Mouse (Mus musculus): ENCODE results near the gene Mmp25.
A peak's percentile ranks its signal among the peaks of the same experiment; 100 is the strongest.

Gene Mmp25

DNA sequence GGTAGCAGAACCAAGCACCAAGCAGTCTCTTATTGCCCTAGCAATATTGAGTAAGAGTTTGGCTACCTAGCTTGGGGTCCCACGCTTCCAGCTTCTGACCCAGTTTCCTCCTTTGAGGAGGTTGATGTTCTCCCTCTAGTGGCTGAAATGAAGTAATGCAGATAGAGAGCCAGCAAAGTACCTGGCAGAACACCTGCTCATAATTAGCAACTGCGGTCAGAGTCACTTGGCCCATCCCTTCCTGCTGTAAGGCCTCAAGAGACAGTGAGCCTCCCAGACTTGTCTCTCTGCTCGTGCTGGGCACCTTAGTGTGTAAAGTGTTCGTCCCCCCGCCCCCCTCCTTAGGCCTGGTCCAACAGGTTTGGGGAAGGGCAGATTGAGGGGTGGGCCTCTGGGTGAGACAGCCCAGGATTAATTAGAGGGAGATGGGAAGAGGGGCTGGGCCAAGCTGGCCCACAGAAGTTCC is 19.5 kb upstream of the Mmp25 start:
- no peak for DNase-seq (ENCODE audit: low spot score)

DNA sequence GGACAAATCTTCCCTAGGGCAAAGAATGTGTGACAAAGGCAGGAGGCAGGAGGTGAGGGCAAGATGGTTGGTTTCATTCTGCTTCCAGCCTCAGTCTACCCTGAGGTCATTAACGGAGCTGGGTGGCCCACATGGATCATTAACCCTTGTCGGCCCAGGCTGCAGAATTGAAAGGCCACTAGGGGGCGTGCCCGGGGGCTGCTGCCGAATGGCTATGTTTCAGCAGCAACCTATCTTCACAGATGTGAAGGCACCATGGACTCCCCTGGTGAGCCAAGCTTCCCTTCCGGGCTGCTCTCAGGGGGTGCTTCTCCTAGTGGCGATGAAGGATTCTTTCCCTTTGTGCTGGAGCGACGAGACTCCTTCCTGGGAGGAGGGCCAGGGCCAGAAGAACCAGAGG is 16.4 kb upstream of the Mmp25 start:
- DNase-seq (ENCODE audit: low spot score), result peak; percentile 6

DNA sequence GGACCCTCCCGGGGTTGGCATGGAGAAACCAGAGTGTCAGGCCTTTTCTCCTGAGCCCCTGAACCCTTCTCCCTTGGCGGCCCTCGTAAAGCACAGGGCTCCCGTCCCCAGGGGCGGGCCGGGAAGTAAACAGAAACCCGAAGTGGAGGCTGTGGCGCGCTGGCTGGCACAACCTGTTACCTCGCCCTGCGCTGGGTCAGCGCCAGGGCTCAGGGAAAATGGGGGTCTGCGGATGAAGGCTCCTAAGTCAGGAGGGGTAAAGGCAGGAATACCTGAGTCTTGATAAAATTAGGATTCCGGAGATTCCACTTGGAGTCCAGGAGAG is 15.8 kb upstream of the Mmp25 start:
- DNase-seq (ENCODE audit: low spot score), result no peak

DNA sequence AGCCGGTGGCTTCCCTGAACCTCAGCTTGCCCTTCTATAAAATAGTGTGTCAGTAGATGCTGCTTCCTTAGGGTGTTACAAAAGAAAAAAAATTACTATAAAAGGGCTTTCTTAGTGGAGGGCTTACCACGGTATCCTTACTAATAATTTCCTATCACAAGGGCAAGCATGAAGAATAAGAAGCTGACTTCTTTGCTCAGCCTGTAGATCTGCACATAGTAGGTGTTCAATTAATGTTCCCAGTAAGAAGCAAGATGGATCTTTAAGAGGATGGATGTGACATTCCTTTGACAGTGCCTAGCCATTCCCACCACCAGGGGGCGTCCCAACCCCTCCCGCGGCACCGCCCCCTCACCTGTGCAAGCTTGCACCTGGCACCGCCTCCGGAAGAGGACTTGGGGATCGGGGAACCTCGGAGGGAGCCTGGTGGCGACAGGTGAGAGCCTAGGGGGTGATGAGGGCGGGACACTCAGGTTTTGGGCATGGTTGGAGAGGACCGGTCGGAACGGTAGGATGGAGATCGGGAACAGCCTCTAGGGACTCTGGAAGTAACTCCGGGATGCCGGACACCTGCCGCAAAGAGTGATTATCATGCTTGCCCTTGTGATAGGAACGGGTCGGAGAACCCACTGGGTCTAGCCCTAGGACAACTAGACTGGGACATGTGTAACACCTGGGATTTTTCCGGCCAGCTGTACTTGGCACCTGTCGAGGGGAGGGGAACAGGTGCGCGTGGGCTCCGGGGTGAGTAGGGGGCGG is 15.2 kb upstream of the Mmp25 start, which contains the start of gene Bicdl2:
TSS of gene Bicdl2 (plus strand) at position 390 of the 759 bp plus-strand sequence.
- peak; percentile 23 for DNase-seq (ENCODE audit: low spot score)

DNA sequence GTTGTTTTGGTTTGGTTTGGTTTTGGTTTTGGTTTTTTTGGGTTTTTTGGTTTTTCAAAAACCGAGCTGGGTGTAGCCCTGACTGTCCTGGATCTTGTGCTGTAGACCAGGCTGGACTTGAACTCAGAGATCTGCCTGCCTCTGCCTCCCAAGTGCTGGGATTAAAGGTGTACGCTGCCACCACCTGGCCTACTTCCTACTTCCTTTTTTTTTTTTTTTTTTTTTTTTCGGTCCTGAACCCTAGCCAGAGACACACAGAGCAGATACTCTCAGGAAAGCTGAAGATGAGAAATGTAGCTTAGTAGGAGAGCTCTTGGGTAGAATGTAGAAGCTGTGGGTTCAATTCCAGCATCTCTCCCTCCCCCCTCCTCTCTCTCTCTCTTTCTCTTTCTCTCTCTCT is 13.4 kb upstream of the Mmp25 start:
- DNase-seq (ENCODE audit: low spot score), result no peak

DNA sequence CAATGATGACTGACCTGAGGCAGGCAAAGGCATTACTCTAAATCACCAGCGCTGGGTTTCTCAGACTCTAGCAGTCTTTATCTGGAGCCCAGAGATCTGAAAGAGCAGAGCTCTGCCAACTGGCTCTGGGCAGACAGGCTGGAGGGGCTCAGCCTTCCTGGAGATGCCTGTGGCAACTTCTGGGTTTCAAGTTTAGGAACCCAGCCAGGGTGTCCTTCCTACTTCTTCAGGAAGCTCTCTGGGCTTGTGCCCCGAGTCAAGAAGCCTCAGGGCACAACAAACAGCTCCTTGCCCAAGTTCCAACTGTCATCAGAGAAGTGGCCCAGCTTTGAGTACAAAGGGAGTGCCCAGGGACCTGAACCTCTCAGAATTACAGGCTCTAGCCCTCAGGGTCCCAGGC is 9.3 kb upstream of the Mmp25 start:
- DNase-seq (ENCODE audit: low spot score), result no peak

DNA sequence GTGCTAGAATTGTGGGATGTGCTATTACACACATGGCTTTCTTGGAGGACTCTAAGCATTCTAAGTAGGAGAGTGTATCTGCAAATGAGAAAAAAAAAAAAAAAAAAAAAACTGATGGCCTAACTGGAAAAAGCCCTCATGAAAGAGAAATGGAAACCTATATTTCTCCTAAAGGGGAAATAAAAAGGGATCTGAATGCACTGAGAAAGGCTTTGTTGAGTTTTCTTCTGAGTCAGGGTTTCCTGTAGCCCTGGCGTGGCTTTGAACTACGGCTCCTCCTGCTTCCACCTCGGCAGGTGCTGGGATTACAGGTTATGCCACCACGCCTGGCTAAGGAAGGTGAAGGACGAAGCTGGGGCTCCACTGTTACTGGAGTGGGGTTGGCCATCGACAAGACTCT is 8.9 kb upstream of the Mmp25 start:
- DNase-seq (ENCODE audit: low spot score), result no peak

DNA sequence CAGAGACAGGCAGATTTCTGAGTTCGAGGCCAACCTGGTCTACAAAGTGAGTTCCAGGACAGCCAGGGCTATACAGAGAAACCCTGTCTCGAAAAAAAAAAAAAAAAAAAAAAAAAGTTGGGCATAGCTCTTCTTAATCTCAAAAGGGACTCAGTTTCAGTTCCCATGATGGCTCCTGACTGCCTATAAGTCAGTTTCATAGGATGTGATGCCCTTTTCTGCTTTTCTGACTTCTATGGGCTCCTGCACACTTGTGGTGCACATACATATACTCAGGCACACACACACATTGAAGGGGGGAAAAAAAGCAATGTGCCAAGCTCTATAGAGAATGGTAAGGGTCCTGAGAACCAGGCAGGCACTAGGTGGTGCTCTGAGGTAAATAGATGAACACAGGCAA is 8.2 kb upstream of the Mmp25 start:
- DNase-seq (ENCODE audit: low spot score), result no peak

DNA sequence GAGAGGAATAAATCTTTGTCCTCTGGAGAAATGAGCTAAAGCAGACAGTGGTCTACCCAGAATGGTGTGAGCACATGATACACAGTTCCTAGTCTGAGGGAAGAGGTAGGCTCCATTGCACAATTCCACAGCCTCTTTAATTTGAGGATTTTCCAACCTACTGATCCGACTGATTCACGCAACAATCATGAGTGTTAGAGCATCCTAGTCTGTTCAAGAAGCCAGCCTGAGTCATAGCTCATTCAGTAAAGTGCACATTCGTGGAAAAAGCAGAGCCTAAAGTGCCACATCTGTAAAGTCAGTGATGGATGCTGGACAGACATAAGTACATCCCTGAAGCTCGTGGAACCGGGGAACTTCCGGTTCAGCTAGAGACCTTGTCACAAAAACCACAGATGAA is 6.3 kb upstream of the Mmp25 start:
- DNase-seq (ENCODE audit: low spot score), result no peak

DNA sequence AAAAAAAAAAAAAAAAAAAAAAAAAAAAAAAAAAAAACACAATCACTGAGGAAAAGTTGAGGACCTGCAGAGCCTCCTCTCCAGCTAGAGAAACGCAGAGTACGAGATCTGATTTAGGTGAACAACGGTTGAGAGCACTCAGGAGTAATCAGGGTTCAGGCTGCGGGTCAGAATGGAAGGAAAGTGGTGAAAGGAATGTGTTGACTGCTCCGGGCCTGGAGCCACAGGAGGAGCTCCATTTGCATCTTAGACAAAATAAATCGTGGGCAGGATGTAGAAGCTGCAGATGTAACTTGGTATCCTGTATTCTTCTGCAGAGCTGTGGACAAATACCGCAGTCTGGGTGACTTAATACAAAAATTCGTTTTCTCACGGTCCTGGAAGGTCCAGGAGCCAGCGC is 817 bp upstream of the Mmp25 start:
- DNase-seq (ENCODE audit: low spot score), result no peak

DNA sequence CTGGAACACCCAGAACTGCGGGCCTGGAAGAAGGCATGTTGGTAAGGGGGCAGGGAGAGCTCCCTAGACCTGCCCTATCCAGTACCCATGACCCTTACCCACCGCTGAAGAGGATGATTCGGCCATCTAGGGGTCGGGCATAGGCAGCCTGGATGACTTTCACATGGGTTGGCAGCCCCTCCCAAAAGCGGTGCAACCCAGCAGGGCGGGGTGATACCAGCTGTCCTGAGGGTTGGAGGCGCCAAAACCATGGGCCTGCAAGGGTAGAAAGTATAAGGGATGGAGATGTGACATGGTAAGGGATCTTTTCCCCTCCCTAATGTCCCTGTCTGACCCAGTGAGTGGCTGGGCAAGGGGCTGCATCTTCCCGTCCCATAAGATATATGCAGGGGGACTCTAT is 13.8 kb downstream of the Mmp25 start:
- DNase-seq (ENCODE audit: low spot score), result no peak

DNA sequence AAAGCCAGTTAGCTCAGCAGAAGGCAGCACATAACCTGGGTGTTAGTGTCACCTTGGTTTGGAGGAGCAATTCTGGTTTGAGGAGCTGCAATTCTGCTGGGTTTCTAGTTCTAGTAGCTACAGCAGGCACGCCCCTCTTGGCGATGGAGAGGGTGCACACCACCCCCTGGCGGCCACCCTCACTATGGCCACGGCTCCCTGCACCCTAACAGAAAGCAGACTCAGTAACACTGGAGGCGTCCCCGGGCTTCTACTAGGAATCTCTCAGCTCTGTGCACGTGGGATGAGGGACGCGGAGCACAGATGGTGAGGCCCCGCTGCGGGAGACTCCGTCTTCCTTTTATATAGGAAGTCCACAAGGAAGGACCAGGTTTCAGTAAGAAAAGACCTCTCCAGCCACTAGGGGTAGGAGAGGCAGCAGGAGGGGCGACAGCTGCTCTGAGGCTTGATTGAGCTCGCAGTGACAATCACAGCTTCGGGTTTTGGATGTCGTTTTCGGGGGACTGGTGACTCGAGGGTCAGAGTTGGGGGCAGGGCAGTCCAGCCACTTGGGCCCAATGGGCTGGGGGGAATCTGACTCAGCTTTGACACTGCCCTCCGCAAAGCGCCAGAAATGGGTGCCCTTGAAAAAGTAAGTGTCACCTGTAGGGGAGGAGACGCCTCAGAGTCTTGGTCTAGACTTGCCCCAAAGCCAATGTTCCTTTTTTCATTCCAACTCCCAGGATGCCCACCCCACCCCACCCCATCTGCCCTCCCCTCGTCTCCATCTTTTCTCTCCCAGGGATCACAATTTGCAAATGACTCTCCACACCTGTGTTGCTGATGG is 14.7 kb downstream of the Mmp25 start:
- peak; percentile 65 for DNase-seq (ENCODE audit: low spot score)

DNA sequence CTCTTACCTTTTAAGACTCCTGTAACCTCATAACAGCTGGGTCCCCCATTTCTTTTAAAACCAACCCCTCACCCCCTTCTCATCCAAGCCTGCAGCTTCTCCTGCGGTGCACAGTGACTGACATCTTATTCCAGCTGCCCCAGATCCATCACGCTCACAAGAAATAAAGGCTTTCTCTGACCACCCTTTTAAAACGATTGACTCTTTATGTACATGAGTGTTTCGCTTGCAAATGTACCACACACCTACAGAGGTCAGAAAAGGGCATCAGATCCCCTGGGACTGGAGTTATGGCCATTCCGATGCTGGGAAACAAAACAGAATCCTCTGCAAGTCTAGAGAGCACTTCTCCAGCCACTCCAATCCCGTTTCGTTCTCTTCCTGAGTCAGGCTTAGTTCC is 17.3 kb downstream of the Mmp25 start:
- DNase-seq (ENCODE audit: low spot score), result no peak

DNA sequence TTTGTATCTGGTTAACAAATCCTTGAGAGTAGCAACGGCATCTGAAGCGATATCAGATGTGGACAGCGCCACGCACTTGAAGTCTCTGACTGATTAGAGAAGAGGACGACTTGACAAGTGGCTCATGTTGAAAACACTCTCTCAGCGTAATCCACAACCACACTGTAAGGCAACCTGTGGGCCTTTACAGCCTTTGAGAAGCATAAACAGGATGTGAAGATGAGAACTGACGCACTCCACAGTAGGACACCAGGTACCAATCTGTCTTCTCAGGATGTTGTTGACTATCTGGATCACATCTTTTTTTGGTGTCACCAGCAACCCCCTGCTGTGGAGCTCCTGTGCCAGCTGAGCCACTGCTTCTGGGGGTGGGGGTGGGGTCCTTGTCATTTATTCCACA is 24.7 kb downstream of the Mmp25 start:
- DNase-seq (ENCODE audit: low spot score), result no peak

DNA sequence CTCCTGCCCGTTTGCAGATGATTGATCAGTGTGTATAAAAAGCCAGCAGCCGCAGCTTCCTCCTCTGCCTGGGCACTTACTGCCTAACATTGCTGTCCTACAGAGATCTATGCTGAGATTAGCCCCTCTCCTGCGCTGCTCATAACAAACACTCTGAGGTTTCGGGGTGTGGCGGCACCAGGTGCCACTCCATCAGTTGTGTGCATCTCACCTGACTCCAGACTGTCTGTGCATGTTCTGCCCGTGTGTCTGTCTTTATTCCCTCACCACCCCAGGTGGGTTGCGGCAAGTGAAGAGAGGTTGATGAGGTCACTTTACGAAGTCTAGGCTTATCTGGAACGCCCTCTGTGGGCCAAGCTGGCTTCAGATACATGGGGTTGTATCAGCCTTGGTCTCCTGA is 28.0 kb downstream of the Mmp25 start:
- no peak for DNase-seq (ENCODE audit: low spot score)

DNA sequence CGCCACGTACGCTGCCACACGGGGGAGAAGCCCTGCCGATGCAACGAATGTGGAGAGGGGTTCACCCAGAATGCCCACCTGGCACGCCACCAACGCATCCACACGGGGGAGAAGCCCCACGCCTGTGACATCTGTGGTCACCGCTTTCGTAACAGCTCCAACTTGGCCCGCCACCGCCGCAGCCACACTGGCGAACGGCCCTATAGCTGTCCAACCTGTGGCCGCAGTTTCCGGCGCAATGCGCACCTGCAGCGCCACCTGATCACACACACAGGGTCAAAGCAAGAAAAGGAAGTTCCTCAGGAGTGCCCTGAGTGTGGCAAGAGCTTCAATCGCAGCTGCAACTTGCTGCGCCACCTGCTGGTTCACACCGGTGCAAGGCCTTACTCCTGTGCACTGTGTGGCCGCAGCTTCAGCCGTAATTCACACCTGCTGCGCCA is 34.7 kb downstream of the Mmp25 start:
- DNase-seq (ENCODE audit: low spot score), result no peak

DNA sequence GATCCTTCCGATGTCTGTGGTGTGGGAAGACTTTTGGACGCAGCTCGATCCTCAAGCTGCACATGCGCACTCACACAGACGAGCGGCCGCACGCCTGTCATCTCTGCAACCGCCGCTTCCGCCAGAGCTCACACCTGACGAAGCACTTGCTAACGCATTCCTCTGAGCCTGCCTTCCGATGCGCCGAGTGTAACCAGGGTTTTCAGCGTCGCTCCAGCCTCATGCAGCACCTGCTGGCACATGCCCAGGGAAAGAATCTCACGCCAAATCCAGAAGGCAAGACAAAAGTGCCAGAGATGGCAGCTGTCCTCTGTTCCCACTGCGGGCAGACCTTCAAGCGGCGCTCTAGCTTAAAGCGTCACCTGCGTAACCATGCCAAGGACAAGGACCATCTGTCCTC is 35.5 kb downstream of the Mmp25 start:
- DNase-seq (ENCODE audit: low spot score), result no peak

DNA sequence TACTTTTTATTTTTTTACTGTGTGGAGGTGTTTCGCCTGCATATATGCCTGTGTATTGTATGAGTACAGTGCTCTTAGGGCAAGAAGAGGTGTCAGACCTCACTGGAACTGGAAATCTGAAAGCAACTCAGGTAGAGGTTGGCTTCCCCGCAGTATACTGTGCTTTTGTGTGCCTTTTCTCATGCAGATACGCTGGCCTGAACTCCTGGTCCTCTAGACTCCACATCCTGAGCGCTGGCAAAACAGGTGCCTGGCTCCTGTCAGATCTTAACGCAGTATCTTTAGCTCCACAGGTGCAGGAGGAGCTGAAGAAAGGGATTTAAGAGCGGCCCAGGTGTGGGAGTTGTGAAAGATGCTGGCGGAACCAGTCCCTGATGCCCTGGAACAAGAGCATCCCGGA is 39.9 kb downstream of the Mmp25 start:
- no peak for DNase-seq (ENCODE audit: low spot score)

DNA sequence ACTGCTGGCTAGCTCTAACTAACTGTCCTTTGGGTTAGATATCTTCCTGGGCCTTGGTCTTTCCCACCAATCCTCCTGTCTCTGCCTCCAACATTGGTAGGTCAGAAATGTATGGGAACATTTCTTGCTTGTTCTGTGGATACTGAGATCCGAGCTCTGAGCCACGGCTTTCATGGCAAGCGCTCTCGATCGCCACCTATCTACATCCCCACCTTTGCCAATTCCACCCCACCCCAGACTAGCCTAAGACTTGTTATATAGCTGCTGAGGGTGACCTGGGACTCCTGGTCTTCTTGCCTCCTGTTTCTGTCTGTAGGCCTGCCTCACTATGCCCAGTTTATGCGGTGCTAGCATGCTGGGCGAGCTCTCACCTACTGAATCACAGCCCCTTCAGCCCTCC is 40.7 kb downstream of the Mmp25 start:
- DNase-seq (ENCODE audit: low spot score), result no peak

DNA sequence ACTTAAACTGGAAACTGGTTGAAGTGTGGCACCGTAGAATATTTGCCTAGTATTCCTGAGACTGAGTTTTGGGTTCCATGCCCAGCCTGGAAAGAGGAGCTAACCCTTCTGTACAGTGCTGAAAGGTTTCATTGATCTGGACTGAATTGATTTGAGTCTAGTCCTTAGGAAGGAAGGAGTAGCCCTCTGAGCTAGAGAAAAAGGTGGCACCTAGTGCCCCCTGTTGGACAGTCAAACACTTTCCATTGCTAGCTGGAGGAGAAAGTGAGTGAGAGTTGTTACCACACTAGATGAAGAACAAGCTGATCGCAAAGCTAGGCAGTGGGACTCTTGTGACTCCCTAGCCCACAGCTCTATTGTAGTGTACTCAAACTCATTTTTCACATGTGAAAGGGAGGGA is 41.5 kb downstream of the Mmp25 start:
- no peak for DNase-seq (ENCODE audit: low spot score)

DNA sequence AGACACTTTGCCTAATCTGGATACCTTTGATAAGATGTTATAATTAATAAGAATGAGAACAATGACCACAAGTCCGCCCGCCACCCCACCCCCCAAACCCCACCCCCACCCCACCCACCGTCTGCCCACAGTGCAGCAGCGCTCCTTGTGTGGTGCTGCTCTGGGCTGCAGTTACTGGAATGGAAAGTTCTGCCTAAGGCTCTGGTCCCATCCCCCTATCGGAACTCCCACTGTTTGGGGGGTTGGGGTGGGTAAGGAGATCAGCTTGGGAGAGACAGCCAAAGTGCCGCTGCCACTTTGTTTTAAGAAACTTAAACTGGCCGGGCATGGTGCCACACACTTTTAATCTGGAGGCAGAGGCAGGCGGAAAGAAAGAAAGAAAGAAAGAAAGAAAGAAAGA is 42.0 kb downstream of the Mmp25 start:
- no peak for DNase-seq (ENCODE audit: low spot score)

DNA sequence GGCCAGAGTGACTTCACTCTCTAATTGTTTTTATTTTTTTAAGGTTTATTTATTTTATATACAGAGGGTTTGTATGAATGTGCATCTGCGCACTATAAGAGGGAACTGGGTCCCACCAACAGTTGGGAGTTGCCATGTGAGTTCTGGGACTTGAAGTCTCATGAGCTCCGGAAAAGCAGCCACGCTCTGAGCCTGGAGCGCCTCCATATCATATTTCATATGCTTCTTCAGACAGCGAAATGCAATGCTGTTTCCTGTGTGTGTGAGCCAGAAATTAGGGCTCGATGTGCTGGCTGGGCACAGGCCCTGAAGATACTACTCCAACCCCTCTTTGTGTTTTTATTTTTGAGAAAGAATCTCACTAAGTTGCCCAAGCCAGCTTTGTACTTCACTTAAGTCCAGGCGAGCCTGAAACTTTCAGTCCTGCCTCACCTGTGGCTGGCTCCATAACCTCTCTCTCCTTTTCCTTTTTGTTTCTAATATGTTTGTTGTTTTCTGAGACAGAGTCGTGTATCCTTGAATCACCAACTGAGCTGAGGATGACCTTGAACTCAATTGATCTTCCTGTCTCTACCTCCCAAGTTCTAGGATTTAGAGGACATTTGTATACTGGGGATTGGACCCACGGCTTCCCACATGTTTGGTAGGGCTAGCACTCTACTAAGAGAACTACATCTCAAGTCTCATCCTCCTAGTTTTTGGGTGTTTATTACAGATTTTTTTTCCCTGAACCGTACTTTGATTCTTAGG is 43.1 kb downstream of the Mmp25 start:
- DNase-seq (ENCODE audit: low spot score), result no peak

Data from ovary, postnatal 10 days (tissue).